Mouse (Mus musculus) olfactory bulb, adult 2 months (tissue): Measurements from ENCODE around the gene Tnni2.

Experiments
- CTCF ChIP-seq: fragments of 200-500 bp; IDR thresholded peaks from 2 replicates; pipeline ENCODE4 v1.5.1; 2012; ENCODE audit warnings: low read depth, mild to moderate bottlenecking, low read length, moderate library complexity; ENCODE audit not compliant: insufficient read depth
- POLR2A ChIP-seq: fragments of 200-500 bp; IDR thresholded peaks from 2 replicates; pipeline ENCODE4 v1.6.1; 2012; ENCODE audit warnings: mild to moderate bottlenecking, low read depth, low read length, moderate library complexity; ENCODE audit not compliant: insufficient read depth

DNA sequence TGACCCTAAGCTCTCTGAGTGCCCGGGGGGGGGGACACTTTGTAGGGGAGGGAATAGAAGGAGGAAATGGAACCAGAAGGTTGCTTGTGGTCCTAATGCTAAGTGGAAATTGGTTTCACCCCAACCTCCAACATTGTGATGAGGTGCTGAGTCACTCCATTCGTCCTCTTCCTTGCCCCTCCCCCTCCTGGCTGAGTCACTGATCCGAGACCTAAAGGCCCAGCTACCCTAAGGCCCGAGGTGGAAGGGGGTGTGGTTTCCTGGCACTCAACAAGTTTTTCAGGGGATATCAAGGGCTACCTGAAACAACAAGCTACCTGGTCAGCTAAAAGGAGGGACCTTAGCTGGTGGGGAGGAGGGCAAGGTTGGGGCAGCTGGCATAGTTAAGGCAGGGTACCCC is 48.4 kb upstream of the Tnni2 start:
- no peak for TF ChIP-seq CTCF
- TF ChIP-seq POLR2A, result no peak
